Mouse (Mus musculus): ENCODE data around the gene Dnaaf1.

The Dnaaf1 gene

DNA sequence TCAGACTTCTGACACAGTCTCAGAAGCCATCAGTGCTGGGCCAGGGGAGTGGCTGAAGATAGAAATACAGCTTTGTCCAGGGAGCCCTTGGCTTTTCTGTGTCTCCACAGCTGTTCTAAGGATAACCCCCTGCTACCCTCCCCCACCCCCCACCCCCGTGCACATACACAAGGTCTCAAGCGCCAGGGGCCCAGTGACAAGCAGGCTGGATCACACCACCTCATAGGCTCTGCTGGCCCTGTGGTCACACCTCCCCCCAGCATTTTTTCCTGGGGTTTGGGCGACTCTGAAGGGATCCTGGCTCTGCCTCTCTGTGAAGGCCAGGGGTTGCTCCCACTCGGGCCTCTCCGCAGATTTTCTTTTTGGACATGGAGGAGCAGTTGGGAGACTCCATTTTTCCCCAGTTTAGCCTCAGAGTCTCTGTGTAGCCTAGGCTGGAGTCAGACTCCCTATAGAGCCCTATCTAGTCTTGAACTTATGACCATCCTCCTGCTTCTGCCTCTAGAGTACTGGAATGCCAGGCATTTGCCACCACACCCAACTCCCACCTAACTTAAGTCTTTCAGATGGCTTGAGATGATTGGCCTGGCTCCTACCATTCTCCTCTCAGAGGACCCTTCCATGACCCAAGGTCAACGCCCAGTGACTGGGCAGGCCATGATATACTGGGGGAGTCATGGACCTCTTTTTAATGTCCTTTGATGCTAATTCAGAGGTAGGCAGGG lies 45.2 kb downstream of the Dnaaf1 start:
- in situ Hi-C loops (cut with MboI; ENCODE audit: unreplicated experiment in 2 of 2) = no loop called here

- in situ Hi-C loops (cut with MboI; ENCODE audit: unreplicated experiment in 2 of 2) = no loop called here
Measured at GRCm38 (mm10) chr8:119620848-119621465, 45.9 kb downstream of the Dnaaf1 start.

- in situ Hi-C loops (cut with MboI; ENCODE audit: unreplicated experiment in 2 of 2) = no loop called here
Measured at GRCm38 (mm10) chr8:119622555-119622954, 47.5 kb downstream of the Dnaaf1 start.

DNA sequence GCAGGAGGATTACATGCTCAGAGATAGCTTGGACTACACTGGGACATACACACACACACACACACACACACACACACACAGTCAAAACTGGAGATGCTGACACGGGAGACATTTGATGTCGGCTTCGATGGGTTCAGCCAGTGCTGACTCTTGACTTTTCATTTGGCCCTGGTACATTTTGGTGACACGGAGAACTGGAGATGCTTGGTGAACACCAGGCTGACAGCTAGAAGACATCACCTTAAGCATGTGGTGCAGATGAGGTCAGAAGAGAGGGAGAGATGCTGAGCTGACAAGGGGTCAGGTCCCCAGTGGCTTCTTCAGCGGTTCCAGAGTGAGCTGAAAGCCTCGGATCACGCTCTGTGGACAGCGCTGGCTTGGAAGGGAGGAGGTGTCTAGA lies 48.0 kb downstream of the Dnaaf1 start:
- in situ Hi-C loops (cut with MboI; ENCODE audit: unreplicated experiment in 2 of 2) = no loop called here

DNA sequence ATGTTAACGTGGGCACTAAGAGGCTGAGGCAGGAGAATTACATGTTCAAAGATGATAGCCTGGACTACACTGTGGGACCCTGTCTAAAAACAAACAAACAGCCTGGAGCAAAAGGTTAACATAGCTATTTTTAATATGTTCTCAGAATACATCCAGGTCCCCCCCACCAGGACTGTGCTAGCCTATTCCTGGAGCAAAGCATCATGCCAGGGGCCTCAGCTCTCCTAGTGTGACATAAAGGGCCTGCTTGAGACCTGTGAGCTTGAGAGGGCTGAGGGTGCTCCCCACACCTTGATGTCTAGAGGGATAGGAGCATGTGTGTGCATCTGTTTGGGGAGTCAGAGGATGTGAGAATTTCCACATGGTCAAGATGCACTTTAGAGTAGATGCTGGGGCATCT lies 48.7 kb downstream of the Dnaaf1 start:
- in situ Hi-C loops (cut with MboI; ENCODE audit: unreplicated experiment in 2 of 2) = no loop called here

GRCm38 (mm10) chr8:119624916-119625315 lies 49.9 kb downstream of the Dnaaf1 start:
- in situ Hi-C loops (cut with MboI; ENCODE audit: unreplicated experiment in 2 of 2) = no loop called here

- in situ Hi-C loops (cut with MboI; ENCODE audit: unreplicated experiment in 2 of 2) = no loop called here
Measured at GRCm38 (mm10) chr8:119625788-119626187, 50.8 kb downstream of the Dnaaf1 start.

GRCm38 (mm10) chr8:119627199-119627598 lies 52.2 kb downstream of the Dnaaf1 start:
- in situ Hi-C loops (cut with MboI; ENCODE audit: unreplicated experiment in 2 of 2) = no loop called here

- in situ Hi-C loops (cut with MboI; ENCODE audit: unreplicated experiment in 2 of 2) = no loop called here
Measured at GRCm38 (mm10) chr8:119627613-119628359, 52.8 kb downstream of the Dnaaf1 start.

GRCm38 (mm10) chr8:119630841-119631240 lies 55.8 kb downstream of the Dnaaf1 start:
- in situ Hi-C loops (cut with MboI; ENCODE audit: unreplicated experiment in 2 of 2) = no loop called here

DNA sequence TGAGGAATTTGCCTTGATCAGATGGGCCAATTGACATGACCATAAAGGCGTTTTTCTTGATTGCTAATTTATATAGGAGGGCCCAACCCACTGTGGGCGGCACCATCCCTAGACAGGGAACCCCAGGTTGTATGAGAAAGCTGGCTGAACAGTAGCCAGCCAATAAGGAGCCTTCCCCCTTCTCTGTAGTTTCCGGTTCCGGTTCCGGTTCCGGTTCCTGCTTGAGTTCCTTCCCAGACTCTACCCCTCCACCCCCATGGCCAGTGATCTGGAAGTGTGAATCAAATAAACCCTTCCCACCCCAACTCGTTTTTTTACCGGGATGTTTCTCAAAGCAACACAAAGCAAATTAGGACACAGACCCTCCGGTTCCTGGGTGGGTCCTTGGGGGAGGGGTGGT lies 57.2 kb downstream of the Dnaaf1 start:
- in situ Hi-C loops (cut with MboI; ENCODE audit: unreplicated experiment in 2 of 2) = no loop called here

GRCm38 (mm10) chr8:119632909-119633308 lies 57.9 kb downstream of the Dnaaf1 start:
- in situ Hi-C loops (cut with MboI; ENCODE audit: unreplicated experiment in 2 of 2) = no loop called here

- in situ Hi-C loops (cut with MboI; ENCODE audit: unreplicated experiment in 2 of 2) = no loop called here
Measured at GRCm38 (mm10) chr8:119634616-119635336, 59.7 kb downstream of the Dnaaf1 start.

GRCm38 (mm10) chr8:119635378-119635777 lies 60.3 kb downstream of the Dnaaf1 start, which contains the start of gene Kcng4:
Kcng4 (minus strand) TSS chr8:119635680.
- in situ Hi-C loops (cut with MboI; ENCODE audit: unreplicated experiment in 2 of 2) = no loop called here

- in situ Hi-C loops (cut with MboI; ENCODE audit: unreplicated experiment in 2 of 2) = no loop called here
Measured at GRCm38 (mm10) chr8:119635958-119636357, 60.9 kb downstream of the Dnaaf1 start.

DNA sequence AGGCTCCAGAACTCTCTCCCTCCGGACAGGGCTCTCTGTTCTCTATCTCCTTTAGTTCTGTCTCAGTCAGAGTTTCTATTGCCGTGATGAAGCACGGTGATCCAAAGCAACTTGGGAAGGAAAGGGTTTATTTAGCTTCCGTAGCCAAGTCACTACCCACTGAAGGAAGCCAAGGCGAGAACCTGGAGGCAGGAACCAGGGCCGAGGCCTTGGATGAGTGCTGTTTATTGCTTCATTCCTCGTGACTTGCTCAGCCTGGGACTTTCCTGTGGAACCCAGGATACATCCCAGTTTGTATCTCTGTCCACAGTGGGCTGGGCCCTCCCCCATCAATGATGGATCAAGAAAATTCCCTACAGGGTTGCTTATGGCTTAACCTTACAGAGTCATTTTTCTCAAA lies 61.7 kb downstream of the Dnaaf1 start:
- in situ Hi-C loops (cut with MboI; ENCODE audit: unreplicated experiment in 2 of 2) = no loop called here

- in situ Hi-C loops (cut with MboI; ENCODE audit: unreplicated experiment in 2 of 2) = no loop called here
Measured at GRCm38 (mm10) chr8:119637381-119637780, 62.3 kb downstream of the Dnaaf1 start.

- in situ Hi-C loops (cut with MboI; ENCODE audit: unreplicated experiment in 2 of 2) = no loop called here
Measured at GRCm38 (mm10) chr8:119638261-119638660, 63.2 kb downstream of the Dnaaf1 start.

GRCm38 (mm10) chr8:119639798-119640197 lies 64.8 kb downstream of the Dnaaf1 start:
- in situ Hi-C loops (cut with MboI; ENCODE audit: unreplicated experiment in 2 of 2) = no loop called here

DNA sequence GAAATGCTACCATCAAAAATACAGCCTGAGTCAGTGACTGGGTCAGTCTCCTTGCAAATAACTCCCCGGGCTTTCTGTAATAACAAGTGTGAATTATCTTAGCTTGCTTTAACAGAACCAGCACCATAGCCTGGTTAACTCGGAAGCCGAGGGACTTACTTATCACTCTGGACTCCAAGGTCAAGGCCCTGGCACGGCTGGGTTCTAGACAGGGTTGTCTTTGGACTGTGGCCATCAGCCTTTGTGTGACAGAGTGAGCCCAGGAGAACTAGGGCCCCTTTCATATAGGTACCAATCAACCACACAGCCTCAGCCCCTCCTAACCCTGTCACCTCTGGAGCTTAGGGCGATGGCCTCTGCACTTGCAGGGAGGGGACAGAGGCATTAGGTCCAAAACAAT lies 66.0 kb downstream of the Dnaaf1 start:
- in situ Hi-C loops (cut with MboI; ENCODE audit: unreplicated experiment in 2 of 2) = no loop called here

DNA sequence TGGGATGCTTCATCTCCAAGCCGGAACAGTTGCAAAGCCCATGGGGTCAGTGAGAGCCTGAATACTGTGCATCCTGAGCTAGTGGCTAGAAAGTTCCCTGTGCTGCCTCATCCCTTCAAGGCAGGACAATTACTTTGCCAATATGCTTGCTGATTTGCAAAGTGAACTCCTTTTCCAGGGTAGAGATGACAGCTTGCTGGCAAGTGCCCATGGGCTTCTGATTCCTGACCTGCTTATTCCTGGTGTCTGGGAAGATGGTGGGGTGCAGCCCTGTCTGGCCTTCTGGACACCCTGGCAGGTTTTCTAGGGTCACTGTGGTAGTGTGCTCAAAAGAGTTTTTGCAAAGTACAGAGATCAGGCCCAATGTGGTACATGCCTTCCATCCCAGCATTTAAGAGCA lies 67.9 kb downstream of the Dnaaf1 start:
- in situ Hi-C loops (cut with MboI; ENCODE audit: unreplicated experiment in 2 of 2) = no loop called here

All from v-Abl transformed pro-B cells (cell line).